Mouse (Mus musculus): ENCODE measurements around the gene Spred2.

The Spred2 gene

GRCm38 (mm10) chr11:19925149-19925975 lies 1.2 kb downstream of the Spred2 start:
- DNase-seq (ENCODE audit: low read depth in 2 of 2, low spot score in 2 of 2), result peak; percentile 59 to 70

DNA sequence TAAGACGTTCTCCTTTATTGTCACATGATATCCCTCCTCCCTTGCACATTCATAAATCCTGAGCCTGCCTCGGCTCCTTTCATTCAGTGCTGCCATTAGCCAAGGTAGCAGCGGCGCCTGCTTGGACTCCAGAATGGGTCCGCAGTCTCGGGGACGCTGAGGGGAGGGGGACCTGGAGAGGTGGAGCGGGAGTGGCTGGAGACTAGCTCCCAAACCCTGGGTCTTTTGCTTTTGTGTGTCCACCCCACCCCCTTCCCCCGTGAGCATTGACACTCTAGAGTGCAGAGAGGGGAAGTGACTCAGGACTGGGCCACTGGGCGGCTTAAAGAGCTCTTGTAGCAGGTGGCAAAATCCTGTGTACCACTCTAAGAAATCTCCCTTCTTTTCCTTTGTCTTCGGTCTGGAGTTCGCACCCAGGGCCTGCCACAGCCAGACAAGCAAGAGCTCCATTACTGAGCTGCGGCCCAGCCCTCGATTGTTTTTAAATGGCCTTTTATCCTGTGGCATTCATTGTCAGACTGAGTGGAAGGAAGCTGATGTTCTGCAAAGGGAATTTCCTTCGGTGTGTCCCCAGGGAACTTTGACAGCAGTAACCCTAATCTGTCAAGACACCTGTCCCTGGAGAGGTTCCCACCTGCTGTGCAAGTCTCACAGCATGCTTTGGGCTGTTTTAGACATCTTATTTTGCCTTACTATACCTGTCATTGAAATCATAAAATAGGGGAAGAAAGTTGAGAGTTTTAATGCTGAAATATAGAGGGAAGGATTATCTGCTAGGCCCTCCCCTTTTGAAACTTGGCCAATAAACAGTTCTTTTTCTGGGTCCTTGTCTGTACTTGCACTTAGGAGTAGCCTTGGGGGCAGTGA lies 2.0 kb downstream of the Spred2 start:
- peak; percentile 45 to 56 for DNase-seq (ENCODE audit: low read depth in 2 of 2, low spot score in 2 of 2)

DNA sequence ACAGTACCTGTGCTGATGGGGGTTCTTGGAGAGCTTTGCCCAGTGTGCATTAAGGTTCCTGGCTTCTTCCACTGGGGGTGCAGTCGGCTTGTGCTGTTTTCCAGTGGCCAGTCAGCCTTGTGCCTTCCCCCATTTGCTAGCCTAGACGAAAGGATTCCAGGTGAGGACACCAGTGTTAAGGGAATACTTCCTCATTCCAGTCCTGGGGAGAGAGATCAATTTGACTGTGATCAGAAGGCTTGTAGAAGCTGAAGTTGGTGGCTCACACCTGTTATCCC lies 2.6 kb downstream of the Spred2 start:
- DNase-seq (ENCODE audit: low read depth in 2 of 2, low spot score in 2 of 2), result no peak

DNA sequence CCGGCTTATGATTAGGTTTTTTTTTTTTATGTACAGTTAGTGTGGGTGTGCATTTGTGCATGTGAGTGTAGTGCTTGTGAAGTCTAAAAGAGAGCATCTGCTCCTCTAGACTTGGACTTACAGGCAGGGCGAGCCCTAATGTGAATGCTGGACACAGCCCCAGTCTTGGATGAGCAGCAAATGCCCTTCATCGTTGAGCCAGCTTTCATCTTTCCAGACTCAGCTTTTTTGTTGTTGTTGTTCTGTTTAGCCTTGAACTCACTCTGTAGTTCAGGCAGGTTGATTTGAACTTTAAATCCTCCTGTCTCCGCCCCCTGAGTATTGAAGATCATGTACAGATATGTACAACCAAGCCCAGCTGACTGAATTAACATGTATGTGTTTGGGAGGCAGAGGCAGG lies 4.5 kb downstream of the Spred2 start:
- no peak for DNase-seq (ENCODE audit: low read depth in 2 of 2, low spot score in 2 of 2)

DNA sequence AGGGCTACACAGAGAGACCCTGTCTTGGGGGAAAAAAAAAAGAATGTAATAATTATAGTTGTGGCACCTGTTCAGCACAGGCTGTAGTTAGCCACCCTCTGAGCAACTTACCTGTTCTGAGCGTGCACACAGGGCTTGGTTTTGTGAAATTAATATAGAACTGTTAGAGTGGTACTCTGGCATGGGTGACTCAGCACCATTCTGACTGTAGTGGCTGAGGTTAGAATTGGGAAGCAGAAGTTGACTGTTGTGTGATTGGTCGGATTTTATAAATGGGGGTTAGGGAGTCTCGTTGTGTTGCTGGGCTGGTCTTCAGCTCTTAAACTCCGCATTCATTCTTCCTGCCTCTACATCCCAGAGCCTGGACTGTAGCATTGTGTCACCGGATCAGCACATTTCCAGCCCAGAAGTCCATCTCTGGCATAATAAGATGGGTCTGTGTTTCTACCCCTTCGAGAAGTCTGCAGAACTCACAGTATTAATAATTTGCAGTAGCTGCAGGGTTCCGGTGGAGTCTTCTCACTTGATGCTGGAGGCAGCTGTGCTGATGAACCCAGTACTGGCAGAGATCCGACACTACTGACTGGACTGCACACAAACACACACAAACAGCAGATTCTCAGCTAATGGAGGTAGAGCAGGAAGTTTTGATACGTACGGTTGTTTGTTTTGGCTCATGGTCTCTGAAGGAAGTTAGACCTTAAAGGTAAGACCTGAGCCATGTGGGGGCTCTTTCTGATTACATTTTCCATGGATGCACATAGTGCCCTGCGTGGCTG lies 5.1 kb downstream of the Spred2 start:
- no peak for DNase-seq (ENCODE audit: low read depth in 2 of 2, low spot score in 2 of 2)

DNA sequence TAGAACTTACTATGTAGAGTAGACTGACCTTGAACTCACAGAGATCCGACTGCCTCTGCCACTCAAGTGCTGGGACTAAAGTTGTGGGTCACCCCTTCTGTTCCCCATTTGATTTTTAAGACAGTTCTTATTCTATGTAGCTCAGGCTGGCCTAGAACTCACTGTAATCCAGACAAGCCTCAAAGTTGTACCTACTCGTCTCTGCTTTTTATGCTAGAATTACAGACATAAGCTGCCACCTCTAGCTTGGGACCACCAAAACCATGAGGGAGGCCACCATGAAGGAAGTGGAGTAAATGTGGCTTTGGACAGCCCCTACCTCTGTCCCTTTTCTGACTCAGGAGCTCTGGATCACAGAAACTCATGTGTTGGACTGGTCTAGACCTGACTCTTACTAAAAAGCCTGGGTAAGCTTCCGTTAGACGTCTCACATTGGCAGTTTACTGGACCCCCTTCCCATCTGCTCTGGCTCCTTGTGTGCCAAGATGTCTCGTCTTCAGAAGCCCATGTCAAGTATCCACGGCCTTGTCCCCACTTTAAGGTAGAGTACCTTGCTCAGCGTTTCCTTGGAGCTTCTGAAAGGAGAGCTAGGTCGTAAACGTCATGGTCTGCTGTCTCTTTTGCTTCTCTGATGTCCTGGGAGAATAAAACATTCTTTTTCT lies 7.5 kb downstream of the Spred2 start:
- DNase-seq (ENCODE audit: low read depth in 2 of 2, low spot score in 2 of 2), result no peak

DNA sequence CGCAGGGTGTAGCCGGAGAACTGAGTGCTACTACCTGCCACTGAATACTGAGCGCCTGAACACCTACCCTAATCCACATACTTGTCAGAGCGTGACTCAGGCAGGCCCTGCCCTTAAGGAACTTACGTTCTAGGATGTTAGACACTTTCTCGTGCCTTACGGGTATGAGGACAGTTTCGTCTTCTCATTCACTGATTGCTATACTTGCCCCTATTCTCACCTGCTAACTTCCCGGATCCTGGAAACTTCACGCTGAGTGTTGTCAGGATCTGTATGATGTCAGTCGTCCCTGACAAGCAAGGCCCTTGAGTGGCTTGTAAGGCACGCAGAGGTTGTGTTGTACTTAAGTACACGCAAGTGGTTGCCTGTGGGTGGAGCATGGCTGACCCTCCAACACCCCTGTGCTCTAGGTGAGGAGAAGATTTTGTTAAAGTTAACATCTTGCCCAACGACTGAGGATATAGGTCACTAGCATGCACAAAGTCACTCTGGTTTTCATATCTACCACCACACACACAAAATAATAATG lies 8.9 kb downstream of the Spred2 start:
- DNase-seq (ENCODE audit: low read depth in 2 of 2, low spot score in 2 of 2), result no peak

DNA sequence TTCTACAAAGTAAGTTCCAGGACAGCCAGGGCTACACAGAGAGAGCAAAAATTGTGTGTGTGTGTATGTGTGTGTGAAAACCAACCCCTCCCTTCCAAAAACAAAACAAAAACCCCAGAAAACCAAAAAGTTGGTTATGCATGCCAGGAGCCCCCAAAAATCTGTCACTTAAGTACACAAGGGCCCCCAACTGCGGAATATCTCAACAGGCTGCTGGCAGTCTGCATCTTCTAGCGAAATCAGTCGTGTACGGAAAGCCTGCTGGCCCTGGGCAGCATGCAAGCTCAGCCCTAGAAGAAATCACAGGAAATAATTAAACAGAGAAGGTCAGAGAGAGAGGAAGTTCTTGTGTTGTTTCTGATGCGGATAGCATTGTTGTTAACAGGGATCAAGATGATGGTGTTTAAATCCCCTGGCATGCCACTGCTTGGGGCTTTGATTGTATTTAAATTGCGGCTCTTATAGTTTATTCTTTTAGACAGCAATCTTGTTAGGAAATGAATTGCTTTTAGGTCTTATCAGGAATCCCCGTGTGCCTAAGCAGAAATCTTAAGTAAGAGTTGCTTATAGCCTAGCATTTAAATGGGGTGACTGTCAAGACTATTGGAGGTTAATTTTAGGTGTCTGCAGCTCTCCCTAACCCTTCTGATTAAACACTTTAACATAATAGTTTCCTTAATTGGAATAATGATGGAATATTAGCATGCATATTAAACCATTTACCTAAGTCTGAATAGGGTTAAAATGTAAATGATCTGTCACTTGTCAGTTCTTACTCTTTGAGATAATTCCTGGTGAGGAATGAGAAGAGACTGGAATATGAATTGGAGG lies 11.6 kb downstream of the Spred2 start:
- no peak for DNase-seq (ENCODE audit: low read depth in 2 of 2, low spot score in 2 of 2)

DNA sequence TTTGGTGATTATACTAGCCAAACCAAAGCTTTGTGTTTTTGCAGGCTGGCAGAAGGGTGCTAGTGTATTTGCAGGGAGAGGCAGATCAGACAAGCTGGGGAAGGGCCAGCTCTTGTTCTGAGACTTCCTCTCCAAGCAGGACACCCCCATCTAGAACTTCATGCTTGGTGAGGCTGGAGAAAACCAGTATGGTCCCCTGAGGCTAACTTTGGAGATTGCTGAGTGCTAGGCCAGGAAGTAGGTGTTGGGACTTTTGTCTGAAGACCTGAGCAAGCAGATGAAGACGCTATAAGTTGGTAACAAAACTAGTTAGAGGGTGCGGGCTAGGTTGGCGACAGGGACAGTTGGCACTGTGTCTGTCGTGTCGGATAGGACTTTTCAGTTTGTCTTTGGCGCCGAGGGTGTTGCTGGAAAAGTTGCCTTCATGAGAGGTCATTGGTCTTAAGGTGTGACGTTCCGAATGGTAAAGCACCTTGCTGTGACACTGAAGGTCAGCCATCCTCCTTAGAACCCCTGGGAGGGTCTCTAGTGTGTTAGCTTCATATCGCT lies 14.4 kb downstream of the Spred2 start:
- DNase-seq (ENCODE audit: low read depth in 2 of 2, low spot score in 2 of 2), result no peak

DNA sequence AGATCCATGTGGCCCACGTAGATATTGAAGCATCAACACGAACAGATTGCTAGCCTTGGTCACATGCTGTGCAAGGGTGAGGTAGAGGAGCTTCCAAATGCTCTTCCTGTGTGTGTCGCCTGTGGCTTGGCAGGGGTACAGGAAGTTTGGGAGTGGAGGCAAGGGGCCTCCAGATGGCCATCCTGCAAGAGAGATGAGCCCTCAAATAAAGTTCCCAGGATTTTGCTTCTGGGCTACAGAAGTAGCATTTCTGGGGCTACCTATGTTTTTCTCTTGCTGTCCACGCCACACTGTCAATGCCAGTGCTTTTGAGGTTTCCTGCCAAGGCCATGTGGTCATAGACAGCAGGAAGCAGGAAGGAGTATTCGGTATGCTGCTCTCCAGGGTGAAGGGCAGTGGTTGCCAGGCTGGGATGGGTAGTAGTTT lies 15.1 kb downstream of the Spred2 start:
- no peak for DNase-seq (ENCODE audit: low read depth in 2 of 2, low spot score in 2 of 2)

GRCm38 (mm10) chr11:19939831-19940230 lies 15.7 kb downstream of the Spred2 start:
- no peak for DNase-seq (ENCODE audit: low read depth in 2 of 2, low spot score in 2 of 2)

DNA sequence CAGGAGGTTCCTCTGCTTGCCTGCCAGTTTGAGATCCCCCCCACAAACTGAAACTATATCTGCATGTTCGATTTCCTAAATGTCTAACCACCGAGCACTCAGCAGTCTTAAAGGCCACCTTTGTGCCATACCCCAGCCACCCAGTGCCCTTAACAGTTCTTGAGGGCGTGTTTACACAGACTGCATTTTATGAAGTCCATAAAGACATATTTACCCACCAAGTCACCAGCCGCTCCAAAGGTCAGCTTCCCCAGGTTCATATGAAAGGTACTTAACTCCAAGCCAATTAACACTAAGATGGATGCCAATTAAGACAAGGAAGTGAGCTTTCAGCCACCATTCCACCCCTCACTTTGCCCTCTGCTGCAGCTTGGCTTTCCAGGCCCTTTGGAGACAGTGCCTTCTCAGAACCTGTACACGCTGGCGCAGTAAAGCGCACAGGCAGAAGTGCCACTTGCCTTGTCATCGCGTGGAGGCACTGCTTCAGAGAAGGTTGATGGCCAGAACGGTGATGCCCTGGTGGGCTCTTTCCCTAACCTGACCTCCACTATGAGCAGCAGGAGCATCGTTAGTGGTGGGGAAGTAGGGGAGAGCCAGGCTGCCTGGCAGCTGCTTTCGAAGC lies 17.1 kb downstream of the Spred2 start:
- no peak for DNase-seq (ENCODE audit: low read depth in 2 of 2, low spot score in 2 of 2)

- no peak for DNase-seq (ENCODE audit: low read depth in 2 of 2, low spot score in 2 of 2)
Observed at GRCm38 (mm10) chr11:19941978-19942377, 17.8 kb downstream of the Spred2 start.

DNA sequence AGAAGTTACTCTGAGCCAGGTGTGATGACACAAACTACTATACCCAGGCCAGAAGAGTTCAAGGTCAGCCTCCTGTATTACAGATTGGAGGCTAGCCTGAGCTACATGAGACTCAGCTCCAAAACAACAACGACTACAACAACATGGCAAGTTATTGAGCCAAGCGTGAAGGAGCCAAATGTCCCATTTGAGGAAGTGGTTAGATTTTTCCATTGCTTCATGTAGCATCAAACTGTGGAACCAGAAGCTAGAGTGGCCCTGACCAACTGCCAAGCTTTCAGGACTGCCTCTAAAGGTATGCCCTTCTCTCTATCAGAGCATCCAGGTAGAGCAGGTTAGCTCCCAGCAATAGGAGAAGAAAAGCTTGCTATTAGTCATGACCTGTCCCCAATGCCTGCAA lies 19.6 kb downstream of the Spred2 start:
- DNase-seq (ENCODE audit: low read depth in 2 of 2, low spot score in 2 of 2), result no peak

GRCm38 (mm10) chr11:19944701-19945100 lies 20.5 kb downstream of the Spred2 start:
- DNase-seq (ENCODE audit: low read depth in 2 of 2, low spot score in 2 of 2), result no peak

DNA sequence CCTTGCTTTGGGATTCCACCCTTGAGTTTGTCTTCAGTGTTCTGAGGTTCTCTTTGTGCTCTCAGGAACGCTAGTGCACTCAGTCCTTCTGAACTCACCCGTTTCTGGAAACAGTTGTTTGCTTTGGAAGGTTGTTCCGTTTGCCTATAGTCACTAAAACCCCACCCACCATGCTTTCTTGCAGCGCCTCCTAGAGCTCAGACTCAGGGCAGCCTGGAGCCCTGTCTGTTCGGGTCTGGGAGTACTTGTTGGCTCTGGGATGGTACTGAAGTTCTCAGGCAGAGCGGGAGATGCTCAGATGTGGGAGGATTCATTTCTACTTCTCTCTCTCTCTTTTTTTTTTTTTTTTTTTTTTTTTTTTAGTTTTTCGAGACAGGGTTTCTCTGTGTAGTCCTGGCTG lies 22.5 kb downstream of the Spred2 start:
- DNase-seq (ENCODE audit: low read depth in 2 of 2, low spot score in 2 of 2), result no peak

DNA sequence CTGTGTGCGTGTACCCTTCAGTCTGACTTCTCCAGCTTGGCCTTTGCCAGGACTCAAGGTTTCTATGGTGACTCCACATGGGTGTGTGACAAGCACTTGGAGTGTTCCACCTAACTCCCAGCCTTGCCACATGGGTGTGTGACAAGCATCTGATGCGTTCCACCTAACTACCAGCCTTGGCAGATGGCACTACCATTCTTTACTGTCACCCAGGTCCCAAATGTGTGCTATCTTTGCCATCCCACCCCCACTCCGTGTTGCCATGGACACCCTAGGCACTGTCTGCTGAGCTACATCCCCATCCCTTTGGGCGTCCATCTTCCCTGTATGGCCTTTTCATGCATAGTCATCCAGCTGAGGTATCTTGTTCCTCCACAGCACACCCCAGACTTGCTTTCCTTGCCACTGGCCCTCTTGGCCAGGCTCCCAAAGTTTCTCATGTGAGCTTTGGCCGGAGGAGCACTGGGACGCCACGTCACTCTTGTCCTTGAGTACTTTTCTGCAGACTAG lies 23.5 kb downstream of the Spred2 start:
- DNase-seq (ENCODE audit: low read depth in 2 of 2, low spot score in 2 of 2), result no peak

GRCm38 (mm10) chr11:19949725-19950124 lies 25.6 kb downstream of the Spred2 start:
- DNase-seq (ENCODE audit: low read depth in 2 of 2, low spot score in 2 of 2), result no peak

GRCm38 (mm10) chr11:19950169-19950568 lies 26.0 kb downstream of the Spred2 start:
- DNase-seq (ENCODE audit: low read depth in 2 of 2, low spot score in 2 of 2), result no peak

Data from CD8-positive naive resting alpha-beta T cell, adult 2 months (primary cell).